Comparison of ENCODE assay signal across 23 mouse cellular contexts in genomic region chr5:29629941-29630340, GRCm38 (mm10).
"Had no signal": no experiment of that assay in that cellular context is flagged by ENCODE, and none has a peak within 500 bp of the region (broad histone marks: within the 10 kb centered on the region; RNA-seq: fewer than 3 reads in every experiment).

No protein-coding gene starts in this region.

- H3K4me2 ChIP-seq: embryonic facial prominence, embryonic 12.5 days; embryonic facial prominence, embryonic 13.5 days; embryonic facial prominence, embryonic 15.5 days; forebrain, embryonic 12.5 days; forebrain, embryonic 13.5 days; forebrain, embryonic 15.5 days had no signal

- DNase-seq: cerebellum, adult 9-11 months; cerebellum, postnatal 10 days; cerebellum, postnatal 14 days; cerebellum, postnatal 25 days; cerebellum, postnatal 36 days; embryo, embryonic 11 days; forebrain, postnatal 0 days; gastrocnemius, adult 2 months; gastrocnemius, postnatal 10 days; gastrocnemius, postnatal 14 days; gastrocnemius, postnatal 25 days; gastrocnemius, postnatal 36 days; heart, adult 18-20 months; heart, adult 2 months had no signal

- H3K4me3 ChIP-seq: embryonic facial prominence, embryonic 10.5 days; embryonic facial prominence, embryonic 12.5 days; embryonic facial prominence, embryonic 13.5 days; embryonic facial prominence, embryonic 15.5 days; erythroblast, embryonic 14.5 days; forebrain, embryonic 10.5 days; forebrain, embryonic 12.5 days; forebrain, embryonic 13.5 days; forebrain, embryonic 15.5 days; gastrocnemius, adult 2 months; heart, adult 2 months had no signal

- H3K27me3 ChIP-seq: embryonic facial prominence, embryonic 12.5 days; embryonic facial prominence, embryonic 13.5 days; embryonic facial prominence, embryonic 15.5 days; forebrain, embryonic 12.5 days; forebrain, embryonic 13.5 days; forebrain, embryonic 15.5 days had no signal
